Mouse (Mus musculus) midbrain, embryonic 10.5 days (tissue): ENCODE measurements at regions not wholly inside any gene's neighbourhood (a gene's known extent, or its start where the extent isn't known, plus 50 kb on each side); places are given as distances from the start of the nearest gene placed in this dataset.

Experiments used
- DNase-seq: peaks from one replicate; pipeline ENCODE4 v3.0.0-alpha.2; 2017; ENCODE audit warnings: low spot score
- H3K27ac ChIP-seq: fragments of 300-500 bp; sonication (generic); replicated peaks from 2 replicates; pipeline ENCODE4 v1.5.1; 2016; ENCODE audit warnings: mild to moderate bottlenecking
- H3K27me3 ChIP-seq: fragments of 300-500 bp; sonication (generic); 2 replicates; pipeline ENCODE4 v1.6.1; 2016; ENCODE audit warnings: low read depth, mild to moderate bottlenecking; ENCODE audit not compliant: poor library complexity, severe bottlenecking
- H3K36me3 ChIP-seq: fragments of 300-500 bp; sonication (generic); 2 replicates; pipeline ENCODE4 v1.6.1; 2016; ENCODE audit warnings: mild to moderate bottlenecking, moderate library complexity
- H3K4me1 ChIP-seq: fragments of 300-500 bp; sonication (generic); 2 replicates; pipeline ENCODE4 v1.6.1; 2016
- H3K4me3 ChIP-seq: fragments of 300-500 bp; sonication (generic); 2 replicates; pipeline ENCODE4 v1.5.1; 2016; ENCODE audit warnings: mild to moderate bottlenecking, moderate library complexity
- H3K9me3 ChIP-seq: fragments of 300-500 bp; sonication (generic); replicated peaks from 2 replicates; pipeline ENCODE4 v1.6.1; 2016; ENCODE audit warnings: mild to moderate bottlenecking
- WGBS: fragments of 180-500 bp; shearing (Covaris S2); methylation state at CpG from one replicate; pipeline ENCODE4 v1.1.7; 2016; 5-methylcytosine and 5-hydroxymethylcytosine counted together

- H3K27ac ChIP-seq: no peak overlapping the region
- H3K9me3 ChIP-seq: no peaks in the 10 kb centered on the region
- no peak for DNase-seq
- no peaks in the 10 kb centered on the region for H3K4me1 ChIP-seq
- no peaks in the 10 kb centered on the region for H3K36me3 ChIP-seq
- WGBS: 52% methylated on average over 10 of the region's 10 CpGs
- no peaks in the 10 kb centered on the region for H3K27me3 ChIP-seq
- H3K4me3 ChIP-seq: no peak overlapping the region
Measured at GRCm38 (mm10) chr15:6044511-6045256, 254.9 kb upstream of the Dab2 start.

GRCm38 (mm10) chr15:6055703-6056102 lies 243.9 kb upstream of the Dab2 start:
- no peak for DNase-seq
- H3K9me3 ChIP-seq: no peaks in the 10 kb centered on the region
- H3K27ac ChIP-seq: no peak overlapping the region
- H3K4me3 ChIP-seq: no peak overlapping the region
- H3K36me3 ChIP-seq: no peaks in the 10 kb centered on the region
- no peaks in the 10 kb centered on the region for H3K4me1 ChIP-seq
- no peaks in the 10 kb centered on the region for H3K27me3 ChIP-seq
- WGBS: 90% methylated on average over 3 of the region's 3 CpGs

GRCm38 (mm10) chr15:6056887-6057626 lies 242.5 kb upstream of the Dab2 start:
- no peak for DNase-seq
- H3K27ac ChIP-seq: no peak overlapping the region
- WGBS: 63% methylated on average over 11 of the region's 11 CpGs

GRCm38 (mm10) chr15:6059361-6059760 lies 240.2 kb upstream of the Dab2 start:
- no peak overlapping the region for H3K27ac ChIP-seq
- H3K4me3 ChIP-seq: no peak overlapping the region
- H3K36me3 ChIP-seq: no peaks in the 10 kb centered on the region
- no peak for DNase-seq
- H3K27me3 ChIP-seq: no peaks in the 10 kb centered on the region
- H3K9me3 ChIP-seq: no peaks in the 10 kb centered on the region
- no peaks in the 10 kb centered on the region for H3K4me1 ChIP-seq
- WGBS: 79% methylated on average over 2 of the region's 2 CpGs

More at GRCm38 (mm10) chr15:6056887-6057626, 242.5 kb upstream of the Dab2 start:
- H3K27me3 ChIP-seq: no peaks in the 10 kb centered on the region
- no peaks in the 10 kb centered on the region for H3K36me3 ChIP-seq
- H3K4me3 ChIP-seq: no peak overlapping the region
- H3K9me3 ChIP-seq: no peaks in the 10 kb centered on the region
- no peaks in the 10 kb centered on the region for H3K4me1 ChIP-seq

- Histone ChIP-seq H3K9me3 (no peaks in the 10 kb centered on the region), H3K36me3 (no peaks in the 10 kb centered on the region), H3K4me1 (no peaks in the 10 kb centered on the region), H3K4me3 (no peak overlapping the region), H3K27ac (no peak overlapping the region), H3K27me3 (no peaks in the 10 kb centered on the region)
- WGBS: 92% methylated on average over 5 of the region's 5 CpGs
- no peak for DNase-seq
Measured at GRCm38 (mm10) chr15:6059790-6060189, 239.8 kb upstream of the Dab2 start.

- H3K27me3 ChIP-seq: no peaks in the 10 kb centered on the region
- H3K4me1 ChIP-seq: no peaks in the 10 kb centered on the region
- no peaks in the 10 kb centered on the region for H3K9me3 ChIP-seq
- H3K27ac ChIP-seq: no peak overlapping the region
- H3K4me3 ChIP-seq: no peak overlapping the region
- H3K36me3 ChIP-seq: no peaks in the 10 kb centered on the region
- WGBS: 98% methylated on average over 1 of the region's 1 CpGs
- DNase-seq: no peak
Measured at GRCm38 (mm10) chr15:6060649-6061048, 238.9 kb upstream of the Dab2 start.

GRCm38 (mm10) chr15:6065100-6065499 lies 234.5 kb upstream of the Dab2 start:
- H3K4me3 ChIP-seq: no peak overlapping the region
- H3K4me1 ChIP-seq: no peaks in the 10 kb centered on the region
- no peaks in the 10 kb centered on the region for H3K36me3 ChIP-seq
- no peaks in the 10 kb centered on the region for H3K9me3 ChIP-seq
- H3K27me3 ChIP-seq: no peaks in the 10 kb centered on the region
- H3K27ac ChIP-seq: no peak overlapping the region
- no peak for DNase-seq
- WGBS: 89% methylated on average over 3 of the region's 3 CpGs

- DNase-seq: no peak
- no peaks in the 10 kb centered on the region for H3K9me3 ChIP-seq
- no peaks in the 10 kb centered on the region for H3K27me3 ChIP-seq
- no peaks in the 10 kb centered on the region for H3K36me3 ChIP-seq
- no peaks in the 10 kb centered on the region for H3K4me1 ChIP-seq
- H3K27ac ChIP-seq: no peak overlapping the region
- H3K4me3 ChIP-seq: no peak overlapping the region
- WGBS: 88% methylated on average over 6 of the region's 6 CpGs
Measured at GRCm38 (mm10) chr15:6067380-6067779, 232.2 kb upstream of the Dab2 start.

GRCm38 (mm10) chr15:6068371-6068770 lies 231.2 kb upstream of the Dab2 start:
- WGBS: 94% methylated on average over 8 of the region's 8 CpGs
- H3K27ac ChIP-seq: no peak overlapping the region
- H3K4me3 ChIP-seq: no peak overlapping the region
- DNase-seq: no peak
- H3K27me3 ChIP-seq: no peaks in the 10 kb centered on the region
- no peaks in the 10 kb centered on the region for H3K9me3 ChIP-seq
- H3K36me3 ChIP-seq: no peaks in the 10 kb centered on the region
- no peaks in the 10 kb centered on the region for H3K4me1 ChIP-seq

- Histone ChIP-seq H3K36me3 (no peaks in the 10 kb centered on the region), H3K4me3 (no peak overlapping the region), H3K9me3 (no peaks in the 10 kb centered on the region), H3K4me1 (no peaks in the 10 kb centered on the region), H3K27ac (no peak overlapping the region), H3K27me3 (no peaks in the 10 kb centered on the region)
- no peak for DNase-seq
Measured at GRCm38 (mm10) chr15:6071873-6072272, 227.7 kb upstream of the Dab2 start.

GRCm38 (mm10) chr15:6072920-6073319 lies 226.7 kb upstream of the Dab2 start:
- H3K27me3 ChIP-seq: no peaks in the 10 kb centered on the region
- H3K36me3 ChIP-seq: no peaks in the 10 kb centered on the region
- 82% methylated on average over 3 of the region's 3 CpGs for WGBS
- H3K4me3 ChIP-seq: no peak overlapping the region
- H3K27ac ChIP-seq: no peak overlapping the region
- no peak for DNase-seq
- no peaks in the 10 kb centered on the region for H3K4me1 ChIP-seq
- no peaks in the 10 kb centered on the region for H3K9me3 ChIP-seq

GRCm38 (mm10) chr15:6080714-6081635 lies 218.6 kb upstream of the Dab2 start:
- Histone ChIP-seq H3K27me3 (no peaks in the 10 kb centered on the region), H3K4me3 (no peak overlapping the region), H3K4me1 (no peaks in the 10 kb centered on the region), H3K9me3 (no peaks in the 10 kb centered on the region), H3K36me3 (no peaks in the 10 kb centered on the region), H3K27ac (no peak overlapping the region)
- peak; percentile 18 for DNase-seq
- WGBS: 58% methylated on average over 8 of the region's 8 CpGs
